Mouse (Mus musculus) heart, embryonic 16.5 days (tissue): ENCODE measurements around the gene Cwc27. TPM values are rescaled to one million over a fixed set of nuclear protein-coding genes. Genes with fewer than 3 reads are reported as not detected.

Experiments used
- ATAC-seq: fragments of 200-750 bp; cut with Nextera tagmentation; replicated peaks from 2 replicates; pipeline ENCODE4 v1.8.0; 2017; ENCODE audit warnings: moderate number of reproducible peaks; ENCODE audit not compliant: insufficient read depth, low FRiP score; ENCODE audit errors: extremely low read depth
- H3K27ac ChIP-seq: fragments of 300-500 bp; sonication (generic); 2 replicates; pipeline ENCODE4 v1.5.1; 2014; ENCODE audit warnings: mild to moderate bottlenecking, low read length, control low read depth, moderate library complexity
- H3K27me3 ChIP-seq: fragments of 300-500 bp; sonication (generic); 2 replicates; pipeline ENCODE4 v1.6.1; 2014; ENCODE audit warnings: low read length, mixed read lengths; ENCODE audit not compliant: control insufficient read depth, insufficient read depth
- H3K36me3 ChIP-seq: fragments of 300-500 bp; sonication (generic); 2 replicates; pipeline ENCODE4 v1.6.1; 2014; ENCODE audit not compliant: control insufficient read depth, insufficient read depth
- H3K4me1 ChIP-seq: fragments of 300-500 bp; sonication (generic); 2 replicates; pipeline ENCODE4 v1.6.1; 2014; ENCODE audit warnings: low read length, mixed read lengths; ENCODE audit not compliant: control insufficient read depth, insufficient read depth
- H3K4me2 ChIP-seq: fragments of 300-500 bp; sonication (generic); 2 replicates; pipeline ENCODE4 v1.6.1; 2014; ENCODE audit warnings: low read depth, mild to moderate bottlenecking, control low read depth, low read length
- H3K4me3 ChIP-seq: fragments of 300-500 bp; sonication (generic); 2 replicates; pipeline ENCODE4 v1.5.1; 2014; ENCODE audit warnings: mild to moderate bottlenecking, control low read depth, low read length
- H3K9ac ChIP-seq: fragments of 300-500 bp; sonication (generic); 2 replicates; pipeline ENCODE4 v1.6.1; 2014; ENCODE audit warnings: low read length, control low read depth
- H3K9me3 ChIP-seq: fragments of 300-500 bp; sonication (generic); replicated peaks from 2 replicates; pipeline ENCODE4 v1.6.1; 2016; ENCODE audit warnings: low read length; ENCODE audit not compliant: control insufficient read depth
- WGBS: fragments of 180-500 bp; shearing (Covaris S2); extraction: QIAGEN DNeasy Blood & Tissue Kit; methylation state at CpG from one replicate; pipeline ENCODE4 v1.1.7; 2014; 5-methylcytosine and 5-hydroxymethylcytosine counted together
- polyA plus RNA-seq: library from polyadenylated mRNA; unstranded; fragments of >200 nt; fragmentation: Nextera tagmentation; extraction: Ambion mirVana; gene quantifications from 2 replicates; pipeline ENCODE4 v1.2.1, GENCODE M21; 2015

Cwc27 gene
- polyA plus RNA-seq, 1 experiment from 2014 or later, result 20.7 TPM

GRCm38 (mm10) chr13:104644185-104644584 lies 172.8 kb downstream of the Cwc27 start:
- H3K4me1 ChIP-seq, result peaks cover 18% of the 10 kb centered on the region
- H3K4me3 ChIP-seq, result no peak overlapping the region
- WGBS, result 90% methylated on average over 1 of the region's 1 CpGs
- H3K9ac ChIP-seq, result no peak overlapping the region
- H3K27me3 ChIP-seq, result no peaks in the 10 kb centered on the region
- no peak overlapping the region for H3K27ac ChIP-seq
- H3K9me3 ChIP-seq, result no peaks in the 10 kb centered on the region
- no peaks in the 10 kb centered on the region for H3K36me3 ChIP-seq
- ATAC-seq, result no peak
- no peak overlapping the region for H3K4me2 ChIP-seq

DNA sequence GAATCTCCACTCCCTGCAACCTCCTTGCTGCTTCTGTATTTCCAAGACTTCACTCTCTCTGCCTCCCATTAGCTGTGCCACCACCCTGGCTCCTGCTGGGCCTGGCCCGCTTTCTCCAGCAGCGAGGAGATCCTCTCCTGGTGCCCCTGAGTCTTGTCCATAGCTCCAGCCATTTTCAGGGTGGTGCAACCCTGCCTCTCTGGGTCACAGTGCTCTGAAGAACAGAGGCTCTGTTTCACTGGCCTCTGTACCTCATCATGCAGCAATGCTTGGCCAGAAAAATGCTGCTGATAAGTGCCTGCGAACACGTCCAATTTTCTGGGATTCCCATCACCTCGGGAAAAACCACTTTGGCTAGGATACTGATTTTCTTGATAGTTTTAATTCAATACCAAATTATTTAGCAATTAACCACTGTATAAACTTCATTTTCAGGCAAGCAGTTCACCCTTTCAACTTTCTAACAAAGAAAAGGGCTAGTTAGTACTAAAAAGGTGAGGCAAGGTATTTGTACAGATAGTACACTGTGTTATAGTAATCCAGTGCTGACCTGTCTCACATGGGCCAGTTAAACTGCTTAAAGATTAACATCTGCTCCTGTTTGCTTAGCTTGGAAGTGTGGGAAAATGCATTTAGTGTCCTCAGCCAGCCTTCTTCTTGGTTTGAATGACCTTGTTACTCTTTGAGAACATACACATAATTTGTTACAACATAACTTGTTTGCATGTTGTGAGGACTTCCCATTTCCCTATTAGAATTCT lies 176.1 kb downstream of the Cwc27 start:
- H3K27ac ChIP-seq, result peak overlapping the region; percentile 53
- H3K4me3 ChIP-seq, result no peak overlapping the region
- H3K9ac ChIP-seq, result peak overlapping the region; percentile 31; the same call in 1 of the 2 replicates
- no peak for ATAC-seq
- H3K4me2 ChIP-seq, result no peak overlapping the region
- H3K9me3 ChIP-seq, result no peaks in the 10 kb centered on the region
- WGBS, result 40% methylated on average over 5 of the region's 5 CpGs
- no peaks in the 10 kb centered on the region for H3K36me3 ChIP-seq
- H3K27me3 ChIP-seq, result no peaks in the 10 kb centered on the region
- peaks cover 18% of the 10 kb centered on the region for H3K4me1 ChIP-seq

GRCm38 (mm10) chr13:104638988-104639387 lies 178.0 kb downstream of the Cwc27 start:
- Histone ChIP-seq H3K27ac (no peak overlapping the region), H3K4me2 (no peak overlapping the region), H3K4me3 (no peak overlapping the region), H3K9me3 (no peaks in the 10 kb centered on the region), H3K4me1 (peaks cover 18% of the 10 kb centered on the region), H3K27me3 (no peaks in the 10 kb centered on the region), H3K36me3 (no peaks in the 10 kb centered on the region), H3K9ac (no peak overlapping the region)
- 91% methylated on average over 3 of the region's 3 CpGs for WGBS
- no peak for ATAC-seq

GRCm38 (mm10) chr13:104635965-104636462 lies 180.9 kb downstream of the Cwc27 start:
- no peaks in the 10 kb centered on the region for H3K9me3 ChIP-seq
- H3K27me3 ChIP-seq, result no peaks in the 10 kb centered on the region
- H3K27ac ChIP-seq, result peak overlapping the region; percentile 91
- H3K9ac ChIP-seq, result peak overlapping the region; percentile 33
- H3K4me2 ChIP-seq, result peak overlapping the region; percentile 40; the same call in 1 of the 2 replicates
- 33% methylated on average over 6 of the region's 6 CpGs for WGBS
- no peak overlapping the region for H3K4me3 ChIP-seq
- H3K36me3 ChIP-seq, result no peaks in the 10 kb centered on the region
- H3K4me1 ChIP-seq, result peaks cover 42% of the 10 kb centered on the region
- peak; percentile 65 for ATAC-seq

DNA sequence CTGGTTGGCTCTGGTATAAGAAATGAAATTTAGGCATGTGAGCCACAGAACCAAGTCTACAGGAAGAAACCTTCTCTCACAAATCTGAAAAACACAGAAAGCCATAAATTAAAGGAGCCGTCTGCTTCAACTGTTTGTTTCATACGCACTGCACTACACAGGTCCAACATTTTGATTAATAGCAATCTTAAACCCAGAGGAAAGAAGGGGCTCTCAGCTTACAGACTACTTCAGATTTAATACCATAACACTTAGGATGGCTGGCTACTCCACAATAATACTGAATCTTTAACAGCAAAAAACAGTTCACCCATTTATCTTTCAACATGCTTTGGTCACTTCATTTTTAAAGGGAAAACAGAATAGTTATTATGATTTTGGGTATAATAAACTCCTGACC lies 182.2 kb downstream of the Cwc27 start:
- no peak overlapping the region for H3K9ac ChIP-seq
- H3K4me2 ChIP-seq, result no peak overlapping the region
- no peak overlapping the region for H3K4me3 ChIP-seq
- H3K27me3 ChIP-seq, result no peaks in the 10 kb centered on the region
- H3K27ac ChIP-seq, result no peak overlapping the region
- H3K4me1 ChIP-seq, result peaks cover 37% of the 10 kb centered on the region
- no peaks in the 10 kb centered on the region for H3K36me3 ChIP-seq
- ATAC-seq, result no peak
- H3K9me3 ChIP-seq, result no peaks in the 10 kb centered on the region
- WGBS, result 80% methylated on average over 2 of the region's 2 CpGs

DNA sequence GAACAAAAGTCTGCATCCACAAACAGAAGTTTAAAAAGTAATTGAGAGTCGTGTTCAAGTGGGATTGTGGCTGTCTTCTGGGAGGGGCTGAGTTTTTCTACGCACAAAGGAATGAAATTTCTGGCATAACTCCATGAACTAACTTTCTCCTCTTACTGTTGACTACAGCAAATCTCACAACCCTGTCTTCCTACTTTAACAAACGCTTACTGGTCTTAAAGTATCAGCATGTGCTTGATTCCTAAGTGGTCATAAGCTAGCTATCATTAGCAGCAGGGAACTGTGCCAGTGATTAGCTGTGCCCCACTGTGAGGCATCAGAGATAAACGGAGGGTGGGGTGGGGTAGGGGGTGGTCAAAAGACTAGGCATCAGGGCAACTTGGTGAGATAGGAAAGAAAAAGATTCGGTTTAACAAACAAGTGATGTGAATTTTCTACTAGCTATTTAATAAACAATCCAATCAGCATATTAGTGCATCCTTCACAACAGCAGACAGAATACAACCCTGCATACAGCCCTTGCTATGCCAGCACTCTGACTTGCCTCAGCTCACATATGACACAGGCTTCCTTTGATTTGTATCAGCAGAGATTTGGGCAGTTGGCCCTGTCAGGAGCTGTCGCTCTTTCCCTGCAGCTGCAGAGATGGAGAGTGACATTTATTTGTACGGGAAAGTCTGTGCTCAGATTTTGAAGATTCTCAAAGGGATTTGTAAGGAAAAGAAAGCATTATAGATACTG lies 184.3 kb downstream of the Cwc27 start:
- Histone ChIP-seq H3K9ac (peak overlapping the region; percentile 60), H3K36me3 (no peaks in the 10 kb centered on the region), H3K4me1 (peaks cover 47% of the 10 kb centered on the region), H3K27me3 (no peaks in the 10 kb centered on the region), H3K4me3 (no peak overlapping the region), H3K9me3 (no peaks in the 10 kb centered on the region), H3K27ac (peak overlapping the region; percentile 95), H3K4me2 (peak overlapping the region; percentile 14)
- WGBS, result 20% methylated on average over 7 of the region's 7 CpGs
- peak; percentile 80 for ATAC-seq

GRCm38 (mm10) chr13:104631621-104632205 lies 185.2 kb downstream of the Cwc27 start:
- H3K4me2 ChIP-seq, result peak overlapping the region; percentile 14; the same call in 1 of the 2 replicates

GRCm38 (mm10) chr13:104630808-104631207 lies 186.1 kb downstream of the Cwc27 start:
- no peaks in the 10 kb centered on the region for H3K36me3 ChIP-seq
- H3K4me3 ChIP-seq, result no peak overlapping the region
- peak overlapping the region; percentile 19; the same call in 1 of the 2 replicates for H3K27ac ChIP-seq
- no peak for ATAC-seq
- no peak overlapping the region for H3K4me2 ChIP-seq
- H3K9ac ChIP-seq, result 0 out of 2 replicates have a peak overlapping the region, but pooled peaks have one; percentile 16
- 52% methylated on average over 5 of the region's 5 CpGs for WGBS
- H3K9me3 ChIP-seq, result no peaks in the 10 kb centered on the region
- H3K27me3 ChIP-seq, result no peaks in the 10 kb centered on the region
- H3K4me1 ChIP-seq, result peaks cover 50% of the 10 kb centered on the region

More at GRCm38 (mm10) chr13:104631621-104632205, 185.2 kb downstream of the Cwc27 start:
- Histone ChIP-seq H3K4me3 (no peak overlapping the region), H3K9me3 (no peaks in the 10 kb centered on the region), H3K9ac (peak overlapping the region; percentile 60), H3K27me3 (no peaks in the 10 kb centered on the region), H3K4me1 (peaks cover 53% of the 10 kb centered on the region), H3K27ac (peak overlapping the region; percentile 95), H3K36me3 (no peaks in the 10 kb centered on the region)
- WGBS, result 69% methylated on average over 7 of the region's 7 CpGs
- no peak for ATAC-seq
